Mouse (Mus musculus) small intestine, adult 2 months (tissue): ENCODE data around the gene Ttc22. TPM values are rescaled to one million over a fixed set of nuclear protein-coding genes. Genes with fewer than 3 reads are reported as not detected.

Experiments
- H3K27ac ChIP-seq: fragments of 200-500 bp; 2 replicates; pipeline ENCODE4 v1.5.1; 2012; ENCODE audit warnings: low read depth, low read length, control low read depth, inconsistent platforms; ENCODE audit not compliant: insufficient read depth
- H3K27me3 ChIP-seq: fragments of 200-500 bp; 2 replicates; pipeline ENCODE4 v1.6.1; 2012; ENCODE audit warnings: mild to moderate bottlenecking, moderate library complexity, low read length, inconsistent platforms; ENCODE audit not compliant: control insufficient read depth, insufficient read depth
- H3K36me3 ChIP-seq: fragments of 200-500 bp; 2 replicates; pipeline ENCODE4 v1.6.1; 2012; ENCODE audit warnings: mild to moderate bottlenecking, low read length, control low read depth, inconsistent platforms; ENCODE audit not compliant: control insufficient read depth, insufficient read depth
- H3K4me1 ChIP-seq: fragments of 200-500 bp; 2 replicates; pipeline ENCODE4 v1.6.1; 2012; ENCODE audit warnings: low read length, inconsistent platforms, mixed read lengths; ENCODE audit not compliant: control insufficient read depth, insufficient read depth, insufficient read length
- H3K4me3 ChIP-seq: fragments of 200-500 bp; 2 replicates; pipeline ENCODE4 v1.5.1; 2012; ENCODE audit warnings: low read depth, mild to moderate bottlenecking, control low read depth, inconsistent platforms, low read length, moderate library complexity
- CTCF ChIP-seq: fragments of 200-500 bp; IDR thresholded peaks from 2 replicates; pipeline ENCODE4 v1.5.1; 2012; ENCODE audit warnings: low read depth, mild to moderate bottlenecking, control low read depth, inconsistent platforms, low read length, moderate library complexity, mixed read lengths; ENCODE audit not compliant: insufficient replicate concordance, insufficient read length; ENCODE audit errors: extremely low read depth
- POLR2A ChIP-seq: fragments of 200-500 bp; IDR thresholded peaks from 2 replicates; pipeline ENCODE4 v1.6.1; 2012; ENCODE audit warnings: low read depth, mild to moderate bottlenecking, control low read depth, inconsistent platforms, low read length, moderate library complexity
- WGBS: fragments of 180-500 bp; shearing (Covaris S2); methylation state at CpG from one replicate; pipeline ENCODE4 v1.1.7; 2018; 5-methylcytosine and 5-hydroxymethylcytosine counted together
- polyA plus RNA-seq: library from polyadenylated mRNA; depleted of rRNA; stranded (reverse); fragments of >200 nt; gene quantifications from 2 replicates; pipeline ENCODE4 v1.2.3, GENCODE M21; 2012

The Ttc22 gene
- polyA plus RNA-seq, 1 experiment: 112 TPM

DNA sequence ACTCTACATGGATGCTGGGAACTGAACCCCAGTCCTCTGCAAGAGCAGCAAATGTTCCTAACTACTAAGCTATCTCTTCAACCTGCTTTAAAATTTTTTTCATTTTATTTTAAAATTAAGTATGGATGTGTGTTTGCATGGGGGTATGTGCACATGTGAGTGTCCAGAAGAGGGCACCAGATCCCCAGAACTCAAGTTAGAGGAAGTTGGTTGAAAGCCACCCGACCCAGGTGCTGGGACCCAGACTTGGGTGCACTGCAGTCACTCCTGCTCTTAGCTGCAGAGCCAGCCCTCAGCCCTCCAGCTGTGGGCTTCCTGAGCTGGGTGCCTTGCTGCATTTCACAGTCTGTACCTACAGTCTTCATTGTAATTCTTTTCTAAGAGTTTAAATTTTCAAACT is 22.8 kb upstream of the Ttc22 start:
- no peaks in the 10 kb centered on the region for H3K36me3 ChIP-seq
- TF ChIP-seq CTCF: peak; percentile 17; the same call in 1 of the 2 replicates
- TF ChIP-seq POLR2A: no peak
- no peaks in the 10 kb centered on the region for H3K27me3 ChIP-seq
- no peak overlapping the region for H3K4me3 ChIP-seq
- H3K4me1 ChIP-seq: no peaks in the 10 kb centered on the region
- no peak overlapping the region for H3K27ac ChIP-seq
- 38% methylated on average over 1 of the region's 1 CpGs for WGBS

DNA sequence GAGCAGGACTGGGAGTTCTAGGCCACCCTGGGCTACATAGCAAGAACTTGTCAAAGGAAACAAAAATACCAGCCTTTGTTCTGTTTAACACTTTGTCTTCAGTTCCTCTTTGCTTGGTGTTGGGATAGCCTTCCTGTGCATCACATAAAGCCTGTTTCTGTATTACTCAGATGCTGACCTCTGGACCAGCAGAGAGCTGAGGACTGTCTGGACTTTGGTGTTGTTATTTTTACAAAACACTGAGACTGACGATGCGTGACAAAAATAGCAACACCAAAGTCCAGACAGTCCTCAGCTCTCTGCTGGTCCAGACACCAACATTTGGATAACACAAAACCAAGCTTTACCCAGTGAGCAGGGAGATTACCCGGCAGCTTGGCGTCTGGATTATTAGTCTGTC is 21.5 kb upstream of the Ttc22 start:
- 53% methylated on average over 4 of the region's 4 CpGs for WGBS
- no peaks in the 10 kb centered on the region for H3K36me3 ChIP-seq
- H3K27ac ChIP-seq: no peak overlapping the region
- no peaks in the 10 kb centered on the region for H3K27me3 ChIP-seq
- H3K4me1 ChIP-seq: no peaks in the 10 kb centered on the region
- no peak overlapping the region for H3K4me3 ChIP-seq
- TF ChIP-seq POLR2A (no peak), CTCF (no peak)

DNA sequence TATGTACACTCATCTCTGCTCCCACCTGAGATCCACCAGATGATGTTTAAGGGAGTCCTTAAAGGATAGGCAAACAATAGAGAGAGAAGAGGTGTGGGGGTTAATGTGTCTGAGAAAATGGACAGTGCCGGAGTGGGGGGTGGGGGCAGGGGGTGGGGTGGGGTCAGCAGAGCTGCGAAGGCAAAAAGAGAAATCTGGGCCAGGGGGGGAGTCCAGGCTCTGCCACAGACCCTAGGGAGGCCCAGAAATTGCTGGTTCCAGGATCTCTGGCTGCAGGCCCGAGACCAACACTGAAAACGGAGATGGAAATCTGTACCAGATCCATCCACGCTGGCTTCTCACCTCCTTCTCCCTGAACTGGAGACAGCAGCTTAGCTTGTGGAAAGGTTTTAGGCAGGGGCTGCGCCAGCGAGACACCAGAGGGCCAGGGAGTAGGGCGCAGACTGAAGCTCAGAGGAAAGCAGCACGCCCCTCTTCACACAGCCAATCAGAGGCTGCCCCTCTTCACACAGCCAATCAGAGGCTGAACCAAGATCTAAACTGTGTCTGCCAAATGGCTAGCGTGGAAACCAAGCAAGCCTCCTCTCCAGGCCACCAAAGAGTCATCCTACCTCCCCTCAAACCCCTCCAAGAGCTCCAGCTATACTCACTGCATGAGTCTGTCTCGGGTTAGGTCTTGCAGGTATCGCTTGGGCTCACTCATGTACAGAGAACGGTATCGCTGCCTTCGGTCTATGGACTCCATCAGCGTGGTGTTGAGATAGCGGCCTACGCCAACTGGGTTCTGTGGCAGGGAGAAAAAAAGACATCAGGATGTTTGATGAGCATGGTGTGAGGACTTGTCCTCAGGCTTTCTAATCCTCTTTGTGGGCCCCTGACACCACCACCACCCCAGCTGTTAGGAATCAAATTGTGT is 15.3 kb upstream of the Ttc22 start:
- Histone ChIP-seq H3K4me1 (peaks cover 3% of the 10 kb centered on the region; the same call in 1 of the 2 replicates), H3K27ac (no peak overlapping the region), H3K27me3 (no peaks in the 10 kb centered on the region), H3K36me3 (no peaks in the 10 kb centered on the region), H3K4me3 (no peak overlapping the region)
- TF ChIP-seq POLR2A (no peak), CTCF (no peak)
- WGBS: 51% methylated on average over 18 of the region's 18 CpGs

DNA sequence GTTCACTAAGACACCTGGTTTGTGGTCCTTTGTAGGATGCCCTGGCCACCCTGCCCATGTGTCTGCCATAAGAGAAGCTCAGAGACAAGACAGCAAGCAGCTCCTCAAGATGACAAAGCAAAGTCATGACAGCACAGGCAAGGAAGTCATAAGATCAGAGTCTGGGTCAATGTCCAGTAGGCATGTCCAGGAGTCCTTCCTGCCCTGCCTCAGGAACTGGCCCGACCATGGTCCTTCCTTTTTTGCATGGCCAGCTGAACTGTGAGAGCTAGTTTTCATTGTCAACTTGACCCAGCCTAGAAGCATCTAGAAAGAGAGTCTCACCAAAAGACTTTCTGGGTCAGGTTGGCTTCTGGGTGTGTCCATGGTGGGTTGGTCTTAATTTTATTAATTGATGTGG is 14.3 kb upstream of the Ttc22 start:
- Histone ChIP-seq H3K4me3 (no peak overlapping the region), H3K36me3 (no peaks in the 10 kb centered on the region), H3K27me3 (no peaks in the 10 kb centered on the region), H3K4me1 (peaks cover 3% of the 10 kb centered on the region; the same call in 1 of the 2 replicates), H3K27ac (no peak overlapping the region)
- TF ChIP-seq CTCF: no peak
- TF ChIP-seq POLR2A: no peak
- WGBS: 58% methylated on average over 1 of the region's 1 CpGs

DNA sequence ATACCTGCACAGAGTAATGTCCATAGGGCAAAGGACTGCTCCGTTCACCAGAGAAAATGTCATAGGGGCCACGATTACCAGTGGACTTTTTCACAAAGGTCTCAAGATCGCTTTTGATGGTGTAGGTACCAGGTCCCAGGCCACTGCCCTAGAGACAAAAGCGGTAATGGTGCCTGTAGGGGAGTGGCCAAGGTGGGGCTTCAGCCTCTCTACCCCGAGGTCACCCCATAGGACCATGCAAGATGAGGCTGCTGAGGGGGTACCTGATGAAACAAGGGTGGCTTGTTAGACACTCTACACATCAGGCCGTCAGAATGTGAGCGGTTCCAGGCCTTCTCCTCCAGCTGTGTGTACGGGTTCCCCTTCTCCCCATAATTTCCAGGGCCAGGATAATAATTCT is 9.1 kb upstream of the Ttc22 start:
- no peak overlapping the region for H3K27ac ChIP-seq
- H3K4me3 ChIP-seq: no peak overlapping the region
- 78% methylated on average over 8 of the region's 8 CpGs for WGBS
- TF ChIP-seq CTCF: no peak
- TF ChIP-seq POLR2A: no peak
- no peaks in the 10 kb centered on the region for H3K27me3 ChIP-seq
- no peaks in the 10 kb centered on the region for H3K36me3 ChIP-seq
- H3K4me1 ChIP-seq: peaks cover 12% of the 10 kb centered on the region

DNA sequence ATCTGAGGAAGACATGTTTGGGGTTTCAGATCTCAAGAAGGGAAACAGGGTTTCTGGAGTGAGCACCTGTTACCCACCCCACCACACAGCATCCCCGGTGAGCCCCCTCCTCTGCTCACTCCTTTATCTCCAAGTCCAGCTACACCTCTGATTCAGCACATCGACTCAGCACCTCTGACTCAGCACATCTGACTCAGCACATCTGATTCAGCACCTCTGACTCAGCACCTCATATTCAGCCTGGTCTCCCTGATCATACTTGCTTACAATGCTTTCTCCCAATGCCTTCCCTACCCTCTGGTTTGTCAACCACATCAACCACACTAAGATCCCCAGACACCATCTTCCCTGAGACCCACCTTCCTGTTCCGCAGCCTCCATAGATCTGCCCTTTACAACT is 8.7 kb upstream of the Ttc22 start:
- H3K27me3 ChIP-seq: no peaks in the 10 kb centered on the region
- WGBS: 51% methylated on average over 3 of the region's 3 CpGs
- H3K27ac ChIP-seq: no peak overlapping the region
- H3K36me3 ChIP-seq: no peaks in the 10 kb centered on the region
- H3K4me3 ChIP-seq: no peak overlapping the region
- H3K4me1 ChIP-seq: peaks cover 12% of the 10 kb centered on the region
- TF ChIP-seq CTCF: no peak
- no peak for TF ChIP-seq POLR2A

DNA sequence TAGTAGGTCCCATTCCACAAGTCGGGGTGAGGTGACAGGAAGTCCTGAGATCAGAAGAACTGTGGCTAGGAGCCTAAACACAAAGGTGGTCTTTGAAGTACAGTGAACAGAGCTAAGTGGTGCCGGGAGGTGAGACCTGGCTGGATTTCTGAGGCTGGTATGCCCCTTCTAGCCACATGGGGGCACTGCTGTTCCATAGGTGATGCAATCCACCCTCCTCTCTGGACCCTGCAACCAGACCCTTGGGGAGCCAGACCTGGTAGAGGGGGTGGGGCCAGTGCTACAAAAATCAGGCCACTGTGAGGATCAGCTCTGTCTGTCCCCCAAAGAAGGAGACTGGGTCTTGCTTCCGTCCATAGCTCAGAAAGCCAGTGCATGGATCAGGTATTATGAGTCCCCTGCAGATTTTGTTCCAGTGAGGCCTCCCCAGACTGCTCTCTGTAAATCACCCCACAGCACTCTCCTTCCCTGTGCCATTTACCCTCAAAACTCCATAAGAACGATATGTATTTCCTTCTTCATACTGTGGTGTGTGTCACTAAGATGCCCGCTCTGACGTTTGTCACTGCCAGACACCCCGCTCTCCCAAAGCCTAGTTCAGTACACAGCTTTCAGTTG is 7.9 kb upstream of the Ttc22 start:
- Histone ChIP-seq H3K27me3 (no peaks in the 10 kb centered on the region), H3K4me3 (no peak overlapping the region), H3K4me1 (peaks cover 17% of the 10 kb centered on the region), H3K36me3 (no peaks in the 10 kb centered on the region), H3K27ac (no peak overlapping the region)
- 54% methylated on average over 7 of the region's 7 CpGs for WGBS
- no peak for TF ChIP-seq POLR2A
- TF ChIP-seq CTCF: peak; percentile 88; the same call in 1 of the 2 replicates
